Mouse (Mus musculus): ENCODE measurements around the gene Ccdc183. TPM values are rescaled to one million over a fixed set of nuclear protein-coding genes. Genes with fewer than 3 reads are reported as not detected.

Gene Ccdc183
- total and polyA plus RNA-seq, 2 experiments from 2014 or later, result 0.36 TPM; not detected in 1

DNA sequence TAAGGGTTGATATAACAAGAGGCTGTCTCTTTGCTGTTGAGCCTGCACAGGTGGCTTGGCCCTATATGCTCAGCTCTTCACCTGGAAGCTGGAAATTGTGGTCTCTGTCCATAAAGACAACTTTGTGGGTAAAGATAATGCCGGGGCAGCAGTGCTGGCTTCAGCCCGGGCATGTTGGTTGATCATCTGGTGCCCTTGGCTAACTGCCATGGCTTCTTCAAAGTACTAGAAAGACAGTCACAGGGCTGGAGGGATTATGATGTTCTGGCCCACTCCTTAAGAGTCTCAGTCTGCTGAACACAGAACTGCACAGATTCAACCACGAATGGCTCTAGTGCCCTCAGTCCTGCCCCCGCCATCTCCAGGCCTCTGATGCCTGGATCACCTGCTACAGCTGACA, 39.8 kb upstream of the Ccdc183 start:
- no peak for DNase-seq
- Histone ChIP-seq H3K4me2 (ENCODE audit: low read depth) (no peak overlapping the region), H3K9me3 (ENCODE audit: low read length) (no peaks in the 10 kb centered on the region), H3K27me3 (ENCODE audit: insufficient read depth, low read length) (no peaks in the 10 kb centered on the region), H3K9ac (no peak overlapping the region), H3K36me3 (ENCODE audit: insufficient read depth) (no peaks in the 10 kb centered on the region), H3K4me1 (ENCODE audit: insufficient read depth) (no peaks in the 10 kb centered on the region), H3K27ac (ENCODE audit: low read depth, low read length) (no peak overlapping the region), H3K4me3 (ENCODE audit: low read depth, low read length) (no peak overlapping the region)
- TF ChIP-seq CTCF (IDR thresholded peaks at IDR 0.05; ENCODE audit: low read depth), result no peak
- 70% methylated on average over 4 of the region's 4 CpGs for WGBS
- no peak for ATAC-seq

DNA sequence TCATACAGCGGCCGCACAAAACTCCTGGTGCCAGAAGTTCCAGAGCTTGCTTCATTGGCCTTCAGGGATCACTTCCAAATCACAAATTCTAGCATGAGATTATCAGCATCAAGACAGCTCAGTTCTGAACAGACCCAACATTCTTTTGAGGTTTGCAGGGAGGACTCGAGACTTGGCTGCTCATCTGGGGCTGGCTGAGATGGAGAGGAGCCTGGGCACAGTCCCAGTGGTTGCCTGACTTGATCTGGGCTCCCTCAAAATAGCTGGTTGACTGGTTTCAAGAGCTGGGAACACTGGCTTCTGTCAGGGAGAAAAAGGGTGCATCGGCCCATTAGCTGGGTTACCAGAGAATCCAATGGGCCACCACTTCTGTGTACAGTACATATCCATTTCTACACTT, 39.2 kb upstream of the Ccdc183 start:
- no peaks in the 10 kb centered on the region for H3K4me1 ChIP-seq (ENCODE audit: insufficient read depth)
- no peak overlapping the region for H3K27ac ChIP-seq (ENCODE audit: low read depth, low read length)
- TF ChIP-seq CTCF (IDR thresholded peaks at IDR 0.05; ENCODE audit: low read depth), result no peak
- no peaks in the 10 kb centered on the region for H3K27me3 ChIP-seq (ENCODE audit: insufficient read depth, low read length)
- no peak overlapping the region for H3K9ac ChIP-seq
- no peaks in the 10 kb centered on the region for H3K36me3 ChIP-seq (ENCODE audit: insufficient read depth)
- no peak overlapping the region for H3K4me2 ChIP-seq (ENCODE audit: low read depth)
- H3K9me3 ChIP-seq (ENCODE audit: low read length), result no peaks in the 10 kb centered on the region
- no peak for ATAC-seq
- 73% methylated on average over 4 of the region's 4 CpGs for WGBS
- no peak overlapping the region for H3K4me3 ChIP-seq (ENCODE audit: low read depth, low read length)
- DNase-seq, result peak; percentile 2

DNA sequence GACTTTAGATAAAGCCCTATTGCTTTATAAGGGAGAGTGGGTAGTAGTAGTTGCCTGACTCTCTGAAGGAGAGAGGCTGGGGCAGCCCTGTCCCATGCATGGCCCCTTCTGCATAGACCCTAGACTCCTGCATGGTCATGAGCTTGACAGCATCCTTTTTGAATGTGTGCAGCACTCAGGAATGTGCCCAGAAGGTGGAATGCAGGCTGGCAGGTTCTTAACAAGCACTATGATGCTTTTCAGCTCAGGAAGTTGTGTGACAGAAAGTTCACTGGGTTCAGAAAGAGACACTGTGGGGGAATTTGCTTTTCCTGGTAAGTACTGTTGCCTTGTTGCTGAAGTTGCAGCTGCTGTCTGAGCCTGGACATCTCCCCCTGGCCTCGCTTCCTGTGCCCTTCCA, 37.0 kb upstream of the Ccdc183 start:
- TF ChIP-seq CTCF (IDR thresholded peaks at IDR 0.05; ENCODE audit: low read depth), result no peak
- WGBS, result 62% methylated on average over 1 of the region's 1 CpGs
- H3K4me1 ChIP-seq (ENCODE audit: insufficient read depth), result no peaks in the 10 kb centered on the region
- H3K4me3 ChIP-seq (ENCODE audit: low read depth, low read length), result no peak overlapping the region
- no peaks in the 10 kb centered on the region for H3K36me3 ChIP-seq (ENCODE audit: insufficient read depth)
- ATAC-seq, result no peak
- no peak for DNase-seq
- no peak overlapping the region for H3K4me2 ChIP-seq (ENCODE audit: low read depth)
- H3K9ac ChIP-seq, result no peak overlapping the region
- H3K27ac ChIP-seq (ENCODE audit: low read depth, low read length), result no peak overlapping the region
- H3K9me3 ChIP-seq (ENCODE audit: low read length), result no peaks in the 10 kb centered on the region
- H3K27me3 ChIP-seq (ENCODE audit: insufficient read depth, low read length), result no peaks in the 10 kb centered on the region

DNA sequence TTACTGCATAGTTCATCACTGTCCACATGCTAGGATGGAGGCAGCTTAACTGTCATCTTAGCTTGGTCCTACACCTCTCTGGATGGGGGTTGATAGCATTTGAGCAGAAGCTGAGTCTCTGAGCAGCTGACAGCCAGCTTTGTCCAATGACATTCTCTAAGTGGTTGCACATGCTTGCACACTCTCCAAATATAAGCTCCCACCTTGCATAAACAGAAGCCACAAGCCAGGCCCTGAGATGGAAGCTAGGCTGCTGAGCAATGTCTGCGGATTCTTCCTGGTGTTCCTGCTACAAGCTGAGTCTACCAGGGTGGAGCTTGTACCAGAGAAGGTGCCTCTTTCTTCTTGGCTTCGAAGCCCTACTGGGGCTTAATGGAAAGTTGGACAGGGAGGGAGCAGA, 35.4 kb upstream of the Ccdc183 start, which contains the start of gene Lcn8:
TSS of gene Lcn8 (plus strand) at position 219 of the 400 bp plus-strand sequence.
- Histone ChIP-seq H3K4me3 (ENCODE audit: low read depth, low read length) (no peak within 1 kb of the TSS), H3K4me2 (ENCODE audit: low read depth) (no peak within 1 kb of the TSS), H3K9ac (no peak within 1 kb of the TSS), H3K9me3 (ENCODE audit: low read length) (no peaks in the 10 kb centered on the region), H3K27ac (ENCODE audit: low read depth, low read length) (no peak within 1 kb of the TSS), H3K27me3 (ENCODE audit: insufficient read depth, low read length) (no peaks in the 10 kb centered on the region), H3K4me1 (ENCODE audit: insufficient read depth) (no peaks in the 10 kb centered on the region), H3K36me3 (ENCODE audit: insufficient read depth) (no peaks in the 10 kb centered on the region)
- DNase-seq, result no peak
- TF ChIP-seq CTCF (IDR thresholded peaks at IDR 0.05; ENCODE audit: low read depth), result no peak
- ATAC-seq, result no peak
- WGBS, result 85% methylated on average over 2 of the region's 2 CpGs

DNA sequence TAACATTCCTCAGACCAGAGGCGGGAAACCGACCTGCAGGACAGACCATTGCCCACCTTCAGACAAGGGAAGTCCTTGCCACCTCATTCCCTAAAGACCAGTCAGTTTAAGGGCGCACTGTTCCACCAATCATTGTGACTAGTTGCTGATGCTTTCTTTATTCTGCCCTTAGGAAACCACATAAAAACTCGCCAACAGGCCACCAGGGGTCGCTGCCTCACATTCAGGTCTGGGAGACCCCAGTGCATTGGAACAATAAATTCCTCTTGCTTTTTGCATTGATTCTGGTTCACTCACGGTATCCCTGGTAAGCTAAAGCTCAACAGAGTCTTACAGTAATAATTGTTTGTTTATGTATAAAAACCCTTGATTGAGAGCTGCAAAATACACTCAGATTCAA, 22.4 kb upstream of the Ccdc183 start:
- 23% methylated on average over 6 of the region's 6 CpGs for WGBS
- Histone ChIP-seq H3K36me3 (ENCODE audit: insufficient read depth) (no peaks in the 10 kb centered on the region), H3K4me3 (ENCODE audit: low read depth, low read length) (no peak overlapping the region), H3K4me1 (ENCODE audit: insufficient read depth) (no peaks in the 10 kb centered on the region), H3K4me2 (ENCODE audit: low read depth) (no peak overlapping the region), H3K27me3 (ENCODE audit: insufficient read depth, low read length) (no peaks in the 10 kb centered on the region), H3K27ac (ENCODE audit: low read depth, low read length) (no peak overlapping the region), H3K9ac (no peak overlapping the region), H3K9me3 (ENCODE audit: low read length) (no peaks in the 10 kb centered on the region)
- ATAC-seq, result no peak
- TF ChIP-seq CTCF (IDR thresholded peaks at IDR 0.05; ENCODE audit: low read depth), result peak; percentile 65
- DNase-seq, result peak; percentile 45

DNA sequence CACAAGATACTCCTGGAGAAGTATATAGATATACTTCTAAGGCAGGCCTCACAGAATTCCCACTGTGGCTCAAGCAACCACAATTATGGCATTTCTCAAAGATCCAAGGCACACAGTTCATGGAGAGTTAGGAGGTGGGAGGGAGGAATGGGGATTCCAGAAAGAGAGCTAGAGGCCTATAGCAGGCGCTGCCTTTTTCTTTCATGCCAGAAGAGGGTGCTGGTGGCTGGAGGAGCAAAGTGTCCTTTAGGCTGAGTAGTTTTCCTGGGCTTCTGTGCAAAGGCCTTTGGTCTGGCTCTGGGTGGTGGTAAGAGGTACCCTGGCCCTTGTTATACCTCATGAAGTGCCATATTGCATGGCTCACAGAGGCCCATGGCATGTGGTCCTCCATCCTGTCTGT, 16.6 kb upstream of the Ccdc183 start:
- Histone ChIP-seq H3K4me3 (ENCODE audit: low read depth, low read length) (no peak overlapping the region), H3K27ac (ENCODE audit: low read depth, low read length) (no peak overlapping the region), H3K4me2 (ENCODE audit: low read depth) (no peak overlapping the region), H3K36me3 (ENCODE audit: insufficient read depth) (no peaks in the 10 kb centered on the region), H3K9me3 (ENCODE audit: low read length) (no peaks in the 10 kb centered on the region), H3K9ac (no peak overlapping the region), H3K27me3 (ENCODE audit: insufficient read depth, low read length) (no peaks in the 10 kb centered on the region), H3K4me1 (ENCODE audit: insufficient read depth) (no peaks in the 10 kb centered on the region)
- DNase-seq, result no peak
- WGBS, result 35% methylated on average over 1 of the region's 1 CpGs
- no peak for ATAC-seq
- no peak for TF ChIP-seq CTCF (IDR thresholded peaks at IDR 0.05; ENCODE audit: low read depth)

DNA sequence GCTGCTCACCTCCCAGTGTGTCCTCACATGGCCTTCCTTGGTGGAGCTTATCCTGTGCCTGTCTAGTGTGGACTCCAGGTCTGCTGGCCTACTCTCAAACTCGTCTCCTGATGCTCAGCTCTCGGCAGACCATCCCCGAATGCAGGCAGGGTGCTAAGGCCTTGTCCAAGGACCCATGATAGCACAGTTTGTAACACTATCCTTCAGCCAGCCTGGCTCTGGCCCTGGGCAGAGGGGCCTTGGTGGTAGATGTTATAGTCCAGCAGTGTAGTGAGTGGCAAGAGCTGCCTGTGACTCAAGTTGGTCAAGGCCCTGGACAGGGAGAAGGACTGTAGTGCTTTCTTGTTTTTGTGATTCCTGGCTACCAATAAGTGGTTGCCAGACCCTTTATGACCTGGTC, 16.1 kb upstream of the Ccdc183 start:
- TF ChIP-seq CTCF (IDR thresholded peaks at IDR 0.05; ENCODE audit: low read depth), result no peak
- ATAC-seq, result no peak

DNA sequence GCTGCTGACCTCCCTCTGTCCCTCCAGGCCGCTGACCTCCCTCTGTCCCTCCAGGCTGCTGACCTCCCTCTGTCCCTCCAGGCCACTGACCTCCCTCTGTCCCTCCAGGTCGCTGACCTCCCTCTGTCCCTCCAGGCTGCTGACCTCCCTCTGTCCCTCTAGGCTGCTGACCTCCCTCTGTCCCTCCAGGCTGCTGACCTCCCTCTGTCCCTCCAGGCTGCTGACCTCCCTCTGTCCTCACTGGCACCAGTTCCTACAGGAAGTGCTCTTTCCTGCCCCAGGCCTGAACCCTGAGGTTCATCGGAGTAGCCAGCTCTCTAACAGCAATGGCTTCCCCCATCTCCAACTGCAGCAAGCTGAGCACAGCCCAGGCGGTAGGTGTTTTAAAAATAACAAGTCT, 11.3 kb upstream of the Ccdc183 start:
- Histone ChIP-seq H3K36me3 (ENCODE audit: insufficient read depth) (no peaks in the 10 kb centered on the region), H3K9ac (no peak overlapping the region), H3K9me3 (ENCODE audit: low read length) (no peaks in the 10 kb centered on the region), H3K27ac (ENCODE audit: low read depth, low read length) (no peak overlapping the region), H3K4me2 (ENCODE audit: low read depth) (no peak overlapping the region), H3K4me3 (ENCODE audit: low read depth, low read length) (no peak overlapping the region), H3K27me3 (ENCODE audit: insufficient read depth, low read length) (no peaks in the 10 kb centered on the region), H3K4me1 (ENCODE audit: insufficient read depth) (no peaks in the 10 kb centered on the region)
- DNase-seq (no peak), ATAC-seq (no peak)
- no peak for TF ChIP-seq CTCF (IDR thresholded peaks at IDR 0.05; ENCODE audit: low read depth)
- WGBS, result 69% methylated on average over 4 of the region's 4 CpGs

More for the DNA sequence above, 16.1 kb upstream of the Ccdc183 start:
- no peaks in the 10 kb centered on the region for H3K36me3 ChIP-seq (ENCODE audit: insufficient read depth)
- no peak for DNase-seq
- H3K27me3 ChIP-seq (ENCODE audit: insufficient read depth, low read length), result no peaks in the 10 kb centered on the region
- no peaks in the 10 kb centered on the region for H3K4me1 ChIP-seq (ENCODE audit: insufficient read depth)
- H3K9me3 ChIP-seq (ENCODE audit: low read length), result no peaks in the 10 kb centered on the region
- WGBS, result 85% methylated on average over 3 of the region's 3 CpGs
- H3K27ac ChIP-seq (ENCODE audit: low read depth, low read length), result no peak overlapping the region
- H3K9ac ChIP-seq, result no peak overlapping the region
- H3K4me3 ChIP-seq (ENCODE audit: low read depth, low read length), result no peak overlapping the region
- H3K4me2 ChIP-seq (ENCODE audit: low read depth), result no peak overlapping the region

Data from forebrain, postnatal 0 days (tissue).